In genomic region chrX:99216633-99217459, GRCm38 (mm10) we compare ENCODE assay signal across 8 mouse cellular contexts.
A peak's percentile ranks its signal among the peaks of the same experiment; 100 is the strongest.
DNase-seq lines count a peak whose midpoint lies in the region; ATAC-seq lines count a peak whose summit lies in the region.

No protein-coding gene starts in this region.

- peak overlapping the region; percentile 39 for H3K4me3 ChIP-seq in hindbrain, embryonic 16.5 days (ENCODE audit: low read length)
- peak overlapping the region; percentile 35 for H3K4me3 ChIP-seq in midbrain, embryonic 16.5 days (ENCODE audit: low read depth, low read length)

- H3K36me3 ChIP-seq in hindbrain, embryonic 16.5 days (ENCODE audit: control insufficient read depth, insufficient read depth, low read length): no peaks in the 10 kb centered on the region
- no peaks in the 10 kb centered on the region for H3K36me3 ChIP-seq in midbrain, embryonic 16.5 days (ENCODE audit: control insufficient read depth, insufficient read depth, low read length)

- 12% methylated on average over 37 of the region's 60 CpGs for WGBS in hindbrain, embryonic 16.5 days
- WGBS in midbrain, embryonic 16.5 days: 15% methylated on average over 34 of the region's 60 CpGs

- no peaks in the 10 kb centered on the region for H3K9me3 ChIP-seq in hindbrain, embryonic 16.5 days (ENCODE audit: control insufficient read depth, low read length)
- H3K9me3 ChIP-seq in midbrain, embryonic 16.5 days (replicated peaks; ENCODE audit: control insufficient read depth, low read length, poor library complexity, severe bottlenecking): no peaks in the 10 kb centered on the region

- no peak overlapping the region for H3K27ac ChIP-seq in hindbrain, embryonic 16.5 days (ENCODE audit: low read depth, low read length)
- H3K27ac ChIP-seq in midbrain, embryonic 16.5 days (ENCODE audit: low read length): no peak overlapping the region

- no peaks in the 10 kb centered on the region for H3K4me1 ChIP-seq in hindbrain, embryonic 16.5 days (ENCODE audit: control insufficient read depth, insufficient read depth, low read depth, low read length)
- H3K4me1 ChIP-seq in midbrain, embryonic 16.5 days (ENCODE audit: control insufficient read depth, insufficient read depth, low read length): peaks cover 2% of the 10 kb centered on the region

- peak overlapping the region; percentile 66 for H3K9ac ChIP-seq in hindbrain, embryonic 16.5 days (ENCODE audit: low read depth, low read length)
- H3K9ac ChIP-seq in midbrain, embryonic 16.5 days (ENCODE audit: low read depth, low read length): peak overlapping the region; percentile 65

- H3K4me2 ChIP-seq in hindbrain, embryonic 16.5 days (ENCODE audit: low read length): peak overlapping the region; percentile 66
- H3K4me2 ChIP-seq in midbrain, embryonic 16.5 days (ENCODE audit: low read length): peak overlapping the region; percentile 63

- ATAC-seq in hindbrain, embryonic 16.5 days: peak; percentile 87
- ATAC-seq in midbrain, embryonic 16.5 days: peak; percentile 73
- no peak for ATAC-seq in erythroblast, adult 5-6 weeks (replicated peaks; ENCODE audit: low FRiP score, poor library complexity, severe bottlenecking)

- H3K27me3 ChIP-seq in hindbrain, embryonic 16.5 days (replicated peaks; ENCODE audit: control insufficient read depth, insufficient read depth, low read length): peaks cover 9% of the 10 kb centered on the region
- peaks cover 17% of the 10 kb centered on the region for H3K27me3 ChIP-seq in midbrain, embryonic 16.5 days (ENCODE audit: control insufficient read depth, insufficient read depth, low read depth, low read length)

- DNase-seq in adrenal gland, postnatal 14 days: peak; percentile 73
- DNase-seq in cerebellum, postnatal 14 days: peak; percentile 44 to 48
- DNase-seq in gastrocnemius, postnatal 10 days: peak; percentile 60
- peak; percentile 24 for DNase-seq in liver
- peak; percentile 10 for DNase-seq in testis, postnatal 14 days (ENCODE audit: low spot score)

Comparison
In these comparisons a context has a peak if more than half of its experiments do, and no peak if none do; other contexts are left out.
1. DNase-seq: peak in every context shown above with its lines; median percentile 73 in adrenal gland, postnatal 14 days; 60 in gastrocnemius, postnatal 10 days; 46 in cerebellum, postnatal 14 days; 24 in liver; 10 in testis, postnatal 14 days.